In genomic region chr9:78531816-78532215, GRCm38 (mm10) we compare ENCODE assay signal across 17 mouse cellular contexts. TPM values are rescaled to one million over a fixed set of nuclear protein-coding genes. Genes with fewer than 3 reads are reported as not detected.
A peak's percentile ranks its signal among the peaks of the same experiment; 100 is the strongest.
DNase-seq lines count a peak whose midpoint lies in the region; ATAC-seq and TF ChIP-seq lines count a peak whose summit lies in the region.
"Had no signal": no experiment of that assay in that cellular context is flagged by ENCODE, and none has a peak within 500 bp of the region (broad histone marks: within the 10 kb centered on the region; RNA-seq: fewer than 3 reads in every experiment).

No protein-coding gene starts in this region.

- no peaks in the 10 kb centered on the region for H3K27me3 ChIP-seq in embryonic facial prominence, embryonic 13.5 days
- no peaks in the 10 kb centered on the region for H3K27me3 ChIP-seq in embryonic facial prominence, embryonic 10.5 days (replicated peaks; ENCODE audit: low read depth, poor library complexity, severe bottlenecking)
- H3K27me3 ChIP-seq in lung, embryonic 14.5 days (ENCODE audit: insufficient read depth, low read length), result no peaks in the 10 kb centered on the region
- no peaks in the 10 kb centered on the region for H3K27me3 ChIP-seq in kidney, embryonic 14.5 days (ENCODE audit: control insufficient read depth, insufficient read depth, low read length)
- H3K27me3 ChIP-seq in liver, postnatal 0 days (ENCODE audit: insufficient read depth, low read length), result no peaks in the 10 kb centered on the region
- no peaks in the 10 kb centered on the region for H3K27me3 ChIP-seq in thymus, adult 2 months (ENCODE audit: control insufficient read depth, insufficient read depth, low read length)
- H3K27me3 ChIP-seq: limb, embryonic 13.5 days; midbrain, embryonic 15.5 days; neural tube, embryonic 12.5 days had no signal

- 0 out of 2 replicates have a peak overlapping the region, but pooled peaks have one; percentile 36 for H3K9ac ChIP-seq in embryonic facial prominence, embryonic 13.5 days
- H3K9ac ChIP-seq in lung, embryonic 14.5 days, result no peak overlapping the region
- H3K9ac ChIP-seq in kidney, embryonic 14.5 days (ENCODE audit: low read depth, low read length), result no peak overlapping the region; the same call in 1 of the 2 replicates
- no peak overlapping the region; the same call in 1 of the 2 replicates for H3K9ac ChIP-seq in liver, postnatal 0 days (replicated peaks)
- H3K9ac ChIP-seq: limb, embryonic 13.5 days; midbrain, embryonic 15.5 days; neural tube, embryonic 12.5 days had no signal

- 0 out of 2 replicates have a peak, but pooled peaks cover 4% of the 10 kb centered on the region for H3K36me3 ChIP-seq in embryonic facial prominence, embryonic 13.5 days
- no peaks in the 10 kb centered on the region for H3K36me3 ChIP-seq in embryonic facial prominence, embryonic 10.5 days (replicated peaks)
- H3K36me3 ChIP-seq in lung, embryonic 14.5 days (ENCODE audit: insufficient read depth), result no peaks in the 10 kb centered on the region
- H3K36me3 ChIP-seq in kidney, embryonic 14.5 days (ENCODE audit: control insufficient read depth, insufficient read depth, low read length), result no peaks in the 10 kb centered on the region
- H3K36me3 ChIP-seq in liver, postnatal 0 days (replicated peaks; ENCODE audit: insufficient read depth, low read length), result no peaks in the 10 kb centered on the region
- no peaks in the 10 kb centered on the region for H3K36me3 ChIP-seq in thymus, adult 2 months (ENCODE audit: control insufficient read depth, insufficient read depth, low read length)
- H3K36me3 ChIP-seq: midbrain, embryonic 15.5 days; neural tube, embryonic 12.5 days had no signal

- TF ChIP-seq POLR2A in lung, adult 2 months (IDR thresholded peaks at IDR 0.05; ENCODE audit: borderline replicate concordance, extremely low read depth, low read depth, low read length), result no peak
- TF ChIP-seq POLR2A in thymus, adult 2 months (IDR thresholded peaks at IDR 0.05; ENCODE audit: control insufficient read depth, extremely low read depth, insufficient read depth, low read length, poor library complexity), result no peak

- H3K9me3 ChIP-seq in embryonic facial prominence, embryonic 13.5 days, result no peaks in the 10 kb centered on the region
- no peaks in the 10 kb centered on the region for H3K9me3 ChIP-seq in embryonic facial prominence, embryonic 10.5 days
- H3K9me3 ChIP-seq in lung, embryonic 14.5 days (ENCODE audit: low read depth, low read length), result no peaks in the 10 kb centered on the region
- no peaks in the 10 kb centered on the region for H3K9me3 ChIP-seq in kidney, embryonic 14.5 days (ENCODE audit: control insufficient read depth, low read length)
- H3K9me3 ChIP-seq in liver, postnatal 0 days (ENCODE audit: low read length), result no peaks in the 10 kb centered on the region
- H3K9me3 ChIP-seq: limb, embryonic 13.5 days; midbrain, embryonic 15.5 days; neural tube, embryonic 12.5 days had no signal

- no peak for TF ChIP-seq CTCF in lung, embryonic 14.5 days (IDR thresholded peaks at IDR 0.05; ENCODE audit: low read depth)
- TF ChIP-seq CTCF in lung, adult 2 months (IDR thresholded peaks at IDR 0.05; ENCODE audit: insufficient read depth, low read length), result no peak
- TF ChIP-seq CTCF in liver, postnatal 0 days (IDR thresholded peaks at IDR 0.05; ENCODE audit: low read depth), result no peak
- no peak for TF ChIP-seq CTCF in thymus, adult 2 months (IDR thresholded peaks at IDR 0.05; ENCODE audit: borderline replicate concordance, control insufficient read depth, extremely low read depth, insufficient read depth, low read length, poor library complexity)

- peaks cover 20% of the 10 kb centered on the region for H3K4me1 ChIP-seq in embryonic facial prominence, embryonic 13.5 days
- H3K4me1 ChIP-seq in embryonic facial prominence, embryonic 10.5 days, result peaks cover 27% of the 10 kb centered on the region
- H3K4me1 ChIP-seq in lung, embryonic 14.5 days (ENCODE audit: insufficient read depth), result 0 out of 2 replicates have a peak, but pooled peaks cover 7% of the 10 kb centered on the region
- H3K4me1 ChIP-seq in lung, adult 2 months (ENCODE audit: control insufficient read depth, insufficient read depth, low read length), result peaks cover 7% of the 10 kb centered on the region
- H3K4me1 ChIP-seq in kidney, embryonic 14.5 days (ENCODE audit: control insufficient read depth, insufficient read depth, low read length), result peaks cover 9% of the 10 kb centered on the region; the same call in 1 of the 2 replicates
- peaks cover 28% of the 10 kb centered on the region for H3K4me1 ChIP-seq in liver, postnatal 0 days (ENCODE audit: insufficient read depth)
- H3K4me1 ChIP-seq in thymus, adult 2 months (replicated peaks; ENCODE audit: control insufficient read depth, insufficient read depth, low read length), result no peaks in the 10 kb centered on the region

- no peak overlapping the region for H3K4me3 ChIP-seq in embryonic facial prominence, embryonic 13.5 days
- no peak overlapping the region for H3K4me3 ChIP-seq in embryonic facial prominence, embryonic 10.5 days
- H3K4me3 ChIP-seq in lung, embryonic 14.5 days (ENCODE audit: low read depth, low read length), result no peak overlapping the region
- H3K4me3 ChIP-seq in lung, adult 2 months (replicated peaks; ENCODE audit: extremely low read depth, low read depth, low read length), result no peak overlapping the region
- H3K4me3 ChIP-seq in kidney, embryonic 14.5 days (ENCODE audit: low read length), result no peak overlapping the region
- H3K4me3 ChIP-seq in liver, postnatal 0 days (ENCODE audit: low read depth, low read length), result no peak overlapping the region
- no peak overlapping the region for H3K4me3 ChIP-seq in thymus, adult 2 months (ENCODE audit: control insufficient read depth, insufficient read depth, low read length)
- H3K4me3 ChIP-seq: heart, adult 2 months; limb, embryonic 13.5 days; midbrain, embryonic 15.5 days; neural tube, embryonic 12.5 days had no signal

- H3K4me2 ChIP-seq in embryonic facial prominence, embryonic 13.5 days, result no peak overlapping the region
- no peak overlapping the region for H3K4me2 ChIP-seq in lung, embryonic 14.5 days
- 0 out of 2 replicates have a peak overlapping the region, but pooled peaks have one; percentile 8 for H3K4me2 ChIP-seq in kidney, embryonic 14.5 days (replicated peaks; ENCODE audit: low read depth, low read length)
- peak overlapping the region; percentile 40 for H3K4me2 ChIP-seq in liver, postnatal 0 days (ENCODE audit: low read depth, low read length)
- H3K4me2 ChIP-seq: limb, embryonic 13.5 days; midbrain, embryonic 15.5 days; neural tube, embryonic 12.5 days had no signal

- TF ChIP-seq EP300 in liver, postnatal 0 days (IDR thresholded peaks at IDR 0.05; ENCODE audit: low read depth), result no peak

- 0 out of 2 replicates have a peak overlapping the region, but pooled peaks have one; percentile 16 for H3K27ac ChIP-seq in embryonic facial prominence, embryonic 13.5 days
- H3K27ac ChIP-seq in embryonic facial prominence, embryonic 10.5 days (replicated peaks), result no peak overlapping the region
- peak overlapping the region; percentile 58 for H3K27ac ChIP-seq in lung, embryonic 14.5 days (ENCODE audit: low read depth)
- H3K27ac ChIP-seq in kidney, embryonic 14.5 days (ENCODE audit: low read depth, low read length), result peak overlapping the region; percentile 59; the same call in 1 of the 2 replicates
- peak overlapping the region; percentile 89 for H3K27ac ChIP-seq in liver, postnatal 0 days (ENCODE audit: low read depth)
- H3K27ac ChIP-seq in thymus, adult 2 months (ENCODE audit: control insufficient read depth, insufficient read depth, low read length), result no peak overlapping the region
- H3K27ac ChIP-seq: heart, adult 2 months; limb, embryonic 13.5 days; midbrain, embryonic 15.5 days; neural tube, embryonic 12.5 days had no signal

- 26% methylated on average over 5 of the region's 5 CpGs for WGBS in embryonic facial prominence, embryonic 13.5 days
- WGBS in embryonic facial prominence, embryonic 10.5 days, result 54% methylated on average over 5 of the region's 5 CpGs
- 10% methylated on average over 5 of the region's 5 CpGs for WGBS in lung, embryonic 14.5 days
- WGBS in lung, adult 2 months, result 14% methylated on average over 5 of the region's 5 CpGs
- WGBS in kidney, embryonic 14.5 days, result 50% methylated on average over 5 of the region's 5 CpGs
- WGBS in liver, postnatal 0 days (ENCODE audit: insufficient replicate concordance), result 29% methylated on average over 5 of the region's 5 CpGs
- 77% methylated on average over 5 of the region's 5 CpGs for WGBS in thymus, adult 2 months

- ATAC-seq in embryonic facial prominence, embryonic 13.5 days (ENCODE audit: insufficient number of reproducible peaks, insufficient read depth, low FRiP score, low TSS enrichment, low read depth), result no peak
- no peak for ATAC-seq in lung, embryonic 14.5 days (ENCODE audit: insufficient read depth)
- no peak for ATAC-seq in kidney, embryonic 14.5 days (ENCODE audit: low FRiP score, low TSS enrichment)
- no peak for ATAC-seq in liver, postnatal 0 days
- ATAC-seq: hindbrain, embryonic 16.5 days; midbrain, embryonic 15.5 days had no signal

- no peak for DNase-seq in embryonic facial prominence, embryonic 10.5 days (ENCODE audit: low spot score)
- peak; percentile 80 for DNase-seq in lung, embryonic 14.5 days
- no peak for DNase-seq in lung, adult 2 months
- DNase-seq in liver, postnatal 0 days, result no peak
- DNase-seq in gastrocnemius, postnatal 10 days, result no peak
- DNase-seq in thymus, adult 2 months, result no peak
- DNase-seq: cerebellum, postnatal 25 days; heart, adult 2 months; layer of hippocampus, adult 9-11 months; retina, postnatal 1 day; thymus, postnatal 36 days had no signal

RNA-seq across cellular contexts. Expression of gene Eef1a1, which starts 42.9 kb away (rescaled TPM):
- polyA plus RNA-seq in embryonic facial prominence, embryonic 13.5 days (2015; fragmentation: Nextera tagmentation; extraction: Ambion mirVana), result 5,425 and 5,472 TPM in 2 replicates
- polyA plus RNA-seq in embryonic facial prominence, embryonic 10.5 days (2016; fragmentation: Nextera tagmentation; extraction: Ambion mirVana), result 3,747 and 3,838 TPM in 2 replicates
- 5,431 and 5,487 TPM in 2 replicates for polyA plus RNA-seq in lung, embryonic 14.5 days (2014; fragmentation: Nextera tagmentation; extraction: Ambion mirVana)
- polyA plus RNA-seq in lung, adult 2 months (2012; rRNA removed), result 2,131 and 3,172 TPM in 2 replicates
- polyA plus RNA-seq in kidney, embryonic 14.5 days (2014; fragmentation: Nextera tagmentation; extraction: Ambion mirVana), result 5,322 and 6,193 TPM in 2 replicates
- polyA plus RNA-seq in liver, postnatal 0 days (2015; fragmentation: Nextera tagmentation; extraction: Ambion mirVana), result 1,946 and 1,972 TPM in 2 replicates
- 1,000 to 10,000 TPM; 2,370 to 3,141 TPM for total RNA-seq in gastrocnemius, postnatal 10 days (2021)
- 4,171 and 4,540 TPM in 2 replicates for polyA plus RNA-seq in thymus, adult 2 months (2012; rRNA removed)

RNA-seq across cellular contexts. Expression of gene Slc17a5, which starts 56.0 kb away (rescaled TPM):
- polyA plus RNA-seq in embryonic facial prominence, embryonic 13.5 days (2015; fragmentation: Nextera tagmentation; extraction: Ambion mirVana), result 22.7 and 23.3 TPM in 2 replicates
- 9.5 and 11.2 TPM in 2 replicates for polyA plus RNA-seq in embryonic facial prominence, embryonic 10.5 days (2016; fragmentation: Nextera tagmentation; extraction: Ambion mirVana)
- polyA plus RNA-seq in lung, embryonic 14.5 days (2014; fragmentation: Nextera tagmentation; extraction: Ambion mirVana), result 12.2 and 12.7 TPM in 2 replicates
- 11.4 and 12.4 TPM in 2 replicates for polyA plus RNA-seq in lung, adult 2 months (2012; rRNA removed)
- 9.9 and 16.9 TPM in 2 replicates for polyA plus RNA-seq in kidney, embryonic 14.5 days (2014; fragmentation: Nextera tagmentation; extraction: Ambion mirVana)
- 5.2 and 6.2 TPM in 2 replicates for polyA plus RNA-seq in liver, postnatal 0 days (2015; fragmentation: Nextera tagmentation; extraction: Ambion mirVana)
- total RNA-seq in gastrocnemius, postnatal 10 days (2021), result 1 to 10 TPM; 4.1 to 5.7 TPM
- 15.5 and 16.6 TPM in 2 replicates for polyA plus RNA-seq in thymus, adult 2 months (2012; rRNA removed)

Comparison
In these comparisons a context has a peak if more than half of its experiments do, and no peak if none do; other contexts are left out.
1. H3K27ac ChIP-seq: peak in embryonic facial prominence, embryonic 13.5 days (single experiment), lung, embryonic 14.5 days (single experiment), kidney, embryonic 14.5 days (single experiment) and liver, postnatal 0 days (single experiment); none in embryonic facial prominence, embryonic 10.5 days (single experiment) and thymus, adult 2 months (single experiment).
2. H3K4me2 ChIP-seq: peak in kidney, embryonic 14.5 days (single experiment) and liver, postnatal 0 days (single experiment); none in embryonic facial prominence, embryonic 13.5 days (single experiment) and lung, embryonic 14.5 days (single experiment).